Mouse (Mus musculus) CD4-positive naive resting alpha-beta T cell, adult 57 days (primary cell): ENCODE data around the gene Cab39. TPM values are rescaled to one million over a fixed set of nuclear protein-coding genes. Genes with fewer than 3 reads are reported as not detected.

Source experiments
- total RNA-seq: library from RNA; stranded (reverse); gene quantifications from one replicate; pipeline ENCODE4 v1.2.4, GENCODE M21; 2023

The Cab39 gene
- 111 TPM for total RNA-seq

GRCm38 (mm10) chr1:85793208-85794105, at the start of gene Cab39:
TSS of gene Cab39 (plus strand) at chr1:85793441.

DNA sequence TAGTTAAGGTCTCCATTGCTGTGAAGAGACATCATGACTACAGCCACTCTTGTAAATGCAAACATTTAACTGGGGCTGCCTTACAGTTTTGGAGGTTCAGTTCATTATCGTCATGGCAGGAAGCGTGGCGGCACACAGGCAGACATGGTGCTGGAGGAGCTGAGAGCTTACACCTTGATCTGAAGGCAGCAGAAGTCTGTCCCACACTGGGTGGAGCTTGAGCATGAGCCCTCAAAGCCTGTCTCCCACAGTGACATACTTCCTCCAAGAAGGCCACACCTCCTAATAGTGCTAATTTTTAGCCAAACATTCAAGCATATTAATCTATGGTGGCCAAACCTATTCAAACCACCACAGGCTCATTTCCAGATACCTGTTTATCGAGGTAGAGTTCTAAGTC, 14.8 kb upstream of the Cab39 start, which contains the start of gene A630001G21Rik:
Gene A630001G21Rik (minus strand): TSS at position 208 of the 400 bp plus-strand sequence.

DNA sequence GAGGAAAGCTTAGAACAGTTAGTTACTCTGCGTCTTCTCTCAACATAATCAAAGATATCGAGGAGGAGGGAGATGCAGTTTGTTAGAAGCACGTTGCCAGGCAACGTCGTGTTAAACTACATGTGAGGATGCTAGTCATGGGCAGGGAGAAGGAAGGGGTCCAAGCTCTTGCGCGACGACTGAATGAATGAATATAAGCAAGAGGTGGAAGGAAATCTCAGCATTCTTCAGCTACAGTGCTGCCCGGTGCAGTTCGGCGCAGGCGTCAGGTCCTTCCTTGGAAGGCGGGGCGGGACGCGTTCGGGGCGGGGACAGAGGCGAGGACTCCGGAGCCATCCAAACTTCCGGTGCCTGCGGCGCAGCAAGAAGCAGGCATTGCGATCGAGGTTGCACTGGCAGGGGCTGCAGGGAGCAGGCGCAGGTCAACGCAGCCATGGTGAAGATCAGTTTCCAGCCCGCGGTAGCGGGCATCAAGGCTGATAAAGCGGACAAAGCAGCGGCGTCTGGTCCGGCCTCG, 101.0 kb downstream of the Cab39 start, which contains the start of gene Itm2c:
Gene Itm2c (plus strand): TSS at position 51 of the 517 bp plus-strand sequence.

Other genes starting within 250 kb of the Cab39 start
- not detected for gene G530012D18Rik, start 217.8 kb upstream of the Cab39 start, total RNA-seq
- 130 TPM for gene Sp110, start 194.6 kb upstream of the Cab39 start, total RNA-seq
- gene Sp140, start 193.1 kb upstream of the Cab39 start, total RNA-seq = 40.1 TPM
- gene Sp100, start 143.5 kb upstream of the Cab39 start, total RNA-seq = 623 TPM
- gene A630001G21Rik, start 14.8 kb upstream of the Cab39 start, total RNA-seq = 22.3 TPM
- 71.3 TPM for gene Itm2c, start 100.8 kb downstream of the Cab39 start, total RNA-seq
- gene 4933407L21Rik, start 135.0 kb downstream of the Cab39 start, total RNA-seq = 0.44 TPM
- gene Gpr55, start 167.6 kb downstream of the Cab39 start, total RNA-seq = 1.2 TPM
- gene Spata3, start 223.4 kb downstream of the Cab39 start, total RNA-seq = not detected